Mouse (Mus musculus): ENCODE results near the gene Calr4.

DNA sequence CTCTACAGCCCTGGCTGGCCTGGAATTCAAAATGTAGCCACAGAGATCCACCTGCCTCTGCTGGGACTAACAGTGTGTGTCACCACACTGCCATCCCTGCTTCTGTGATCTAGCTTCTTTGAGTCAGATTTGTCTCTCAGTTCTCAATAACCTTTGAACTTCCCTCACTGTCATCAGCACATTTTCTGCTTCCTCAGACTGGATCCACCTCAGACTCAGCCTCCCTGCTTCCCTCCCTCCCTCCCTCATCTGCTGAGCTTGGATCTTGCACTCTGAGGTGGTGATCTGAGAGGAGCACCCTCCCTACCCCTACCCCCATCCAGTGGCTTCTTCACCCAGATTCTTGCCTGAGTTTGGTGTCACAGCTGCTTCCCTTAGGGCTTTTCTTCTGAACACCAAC is 23.4 kb downstream of the Calr4 start:
- TF ChIP-seq POLR2A (IDR thresholded peaks at IDR 0.05; ENCODE audit: extremely low read depth, insufficient read depth, low read length) = no peak
- TF ChIP-seq CTCF (IDR thresholded peaks at IDR 0.05; ENCODE audit: low read depth, low read length) = no peak
